Mouse (Mus musculus) olfactory bulb, adult 2 months (tissue): ENCODE data around the gene Rasl10a.

Experiments used
- CTCF ChIP-seq: fragments of 200-500 bp; IDR thresholded peaks from 2 replicates; pipeline ENCODE4 v1.5.1; 2012; ENCODE audit warnings: low read depth, mild to moderate bottlenecking, low read length, moderate library complexity; ENCODE audit not compliant: insufficient read depth
- POLR2A ChIP-seq: fragments of 200-500 bp; IDR thresholded peaks from 2 replicates; pipeline ENCODE4 v1.6.1; 2012; ENCODE audit warnings: mild to moderate bottlenecking, low read depth, low read length, moderate library complexity; ENCODE audit not compliant: insufficient read depth

DNA sequence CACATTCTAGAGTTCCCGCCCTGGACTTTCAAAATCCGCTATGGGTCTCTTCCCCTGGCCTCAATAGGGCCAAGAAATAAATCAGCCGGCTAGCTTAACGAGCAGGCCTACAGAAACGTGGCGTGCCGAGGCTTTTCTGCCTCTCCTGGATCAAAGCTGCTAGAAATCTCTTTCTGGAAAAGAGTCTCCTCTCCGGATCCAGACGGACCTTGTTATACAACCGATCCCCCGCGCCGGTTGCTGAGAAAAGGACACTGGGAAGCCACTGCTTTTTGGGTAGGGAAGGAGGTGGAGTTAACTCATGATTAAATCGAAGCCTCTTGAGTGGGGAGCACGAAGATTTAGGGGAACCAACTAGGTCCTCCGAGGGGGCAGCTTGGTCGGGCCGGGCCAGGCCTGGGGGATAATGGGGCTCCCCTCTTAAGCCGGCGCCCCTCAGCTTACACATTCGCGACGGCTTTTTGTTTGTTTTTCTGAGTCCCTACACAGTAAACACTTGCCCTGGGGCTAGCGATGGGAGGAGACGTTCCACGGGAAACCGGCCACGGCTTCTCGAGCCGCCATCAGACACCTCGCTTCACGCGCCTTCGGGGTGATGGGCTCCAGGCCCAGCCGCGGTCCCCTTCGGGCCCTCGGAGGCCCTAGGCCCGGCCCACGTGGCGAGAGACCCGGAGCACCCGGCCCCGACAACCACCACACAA, 40.3 kb downstream of the Rasl10a start:
- TF ChIP-seq CTCF, result no peak
- TF ChIP-seq POLR2A, result no peak
